Mouse (Mus musculus): Measurements from ENCODE around the gene Arhgap35.

The Arhgap35 gene

DNA sequence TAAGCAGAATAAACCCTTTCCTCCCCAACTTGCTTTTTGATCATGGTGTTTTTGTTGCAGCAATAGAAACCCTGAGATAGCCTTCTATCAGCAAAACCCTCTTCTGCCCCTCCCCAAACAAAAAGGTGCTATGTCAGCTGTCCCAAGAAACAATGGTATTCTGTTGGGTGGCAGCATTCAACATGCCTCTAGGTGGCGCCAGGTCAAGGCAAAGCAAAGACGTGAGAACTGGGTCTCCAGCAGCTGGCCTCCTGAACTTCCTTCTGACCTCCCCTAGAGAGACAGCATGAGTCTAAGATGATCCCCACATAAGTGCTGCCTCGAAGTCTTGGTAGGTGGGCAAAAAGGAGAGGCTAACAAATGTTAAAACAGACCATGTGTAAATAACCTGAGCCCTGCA is 107.5 kb downstream of the Arhgap35 start:
- peak; percentile 79 for DNase-seq

GRCm38 (mm10) chr7:16505226-16505593 is 109.6 kb downstream of the Arhgap35 start:
- no peak for DNase-seq

DNA sequence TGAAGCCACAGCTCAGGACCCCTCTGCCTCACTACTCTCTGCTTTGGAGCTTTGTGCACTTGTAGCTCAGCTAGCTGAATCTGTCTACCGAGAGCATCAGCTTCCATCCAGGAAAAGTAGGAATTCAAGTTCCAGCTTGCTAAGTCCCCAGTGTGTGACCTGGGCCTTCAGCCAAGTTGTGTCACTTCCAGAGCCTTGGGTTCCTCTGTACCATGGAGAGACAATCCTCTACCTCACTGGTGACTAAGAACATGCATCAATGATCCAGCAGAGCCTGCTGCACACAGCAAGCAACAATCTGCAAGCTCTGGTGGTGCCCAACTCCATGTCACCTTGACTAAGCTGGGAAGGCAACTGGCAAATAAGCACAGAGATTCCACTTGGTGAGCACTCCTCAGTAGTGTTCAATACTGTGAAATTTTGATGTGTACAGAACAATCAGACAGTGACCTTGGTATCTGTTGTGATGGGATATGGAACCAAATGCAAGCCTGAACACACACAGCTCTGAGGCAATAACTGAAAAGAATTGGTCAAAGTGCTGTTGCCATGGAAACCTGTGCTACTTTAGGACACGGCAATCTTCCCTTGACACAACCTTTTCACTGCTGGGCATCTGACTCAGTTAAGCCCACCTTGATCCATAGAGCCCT is 110.1 kb downstream of the Arhgap35 start:
- no peak for DNase-seq

DNA sequence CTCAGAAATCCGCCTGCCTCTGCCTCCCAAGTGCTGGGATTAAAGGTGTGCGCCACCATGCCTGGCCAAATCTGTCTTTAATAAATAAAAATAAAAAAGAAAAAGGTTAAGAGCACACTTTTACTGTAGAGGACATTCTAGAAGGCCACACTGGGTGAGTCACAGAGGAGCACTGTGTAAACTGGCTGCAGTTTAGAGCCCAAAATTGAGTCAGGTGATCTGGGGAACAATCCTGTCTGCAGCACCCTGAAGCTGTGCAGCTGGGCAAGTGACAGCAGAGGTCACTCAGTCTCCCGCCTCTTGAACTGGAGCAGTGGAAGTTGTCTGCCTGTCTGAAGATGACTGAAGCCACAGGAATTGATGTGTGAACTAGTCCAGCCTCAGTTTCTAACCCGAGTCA is 113.2 kb downstream of the Arhgap35 start:
- DNase-seq, result no peak

GRCm38 (mm10) chr7:16499671-16500104 is 115.1 kb downstream of the Arhgap35 start:
- no peak for DNase-seq

- DNase-seq, result no peak
Observed at GRCm38 (mm10) chr7:16496260-16496659, 118.5 kb downstream of the Arhgap35 start.

GRCm38 (mm10) chr7:16493361-16493760 is 121.4 kb downstream of the Arhgap35 start:
- peak; percentile 57 for DNase-seq

GRCm38 (mm10) chr7:16492211-16492610 is 122.6 kb downstream of the Arhgap35 start:
- no peak for DNase-seq

DNA sequence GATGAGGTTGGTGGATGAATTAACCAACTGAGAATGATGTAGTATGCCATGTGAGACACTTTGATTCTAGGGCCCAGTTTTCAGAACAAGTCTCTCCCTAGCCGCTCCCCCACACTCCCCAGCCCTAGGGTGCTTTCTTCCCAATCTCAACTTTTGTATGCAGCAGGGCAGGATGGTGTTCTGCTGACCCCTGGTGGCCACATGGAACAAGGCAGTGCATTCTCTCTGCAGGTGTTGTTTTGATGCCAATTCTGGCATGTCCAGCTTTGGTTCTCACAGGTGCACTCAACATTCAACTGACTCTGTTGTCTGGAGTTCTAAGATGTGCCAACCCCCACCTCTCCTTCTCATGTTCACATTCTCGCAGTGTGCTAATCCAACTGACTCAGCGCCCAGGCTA is 123.0 kb downstream of the Arhgap35 start:
- DNase-seq, result peak; percentile 72

- DNase-seq, result peak; percentile 42
Observed at GRCm38 (mm10) chr7:16489948-16490347, 124.8 kb downstream of the Arhgap35 start.

DNA sequence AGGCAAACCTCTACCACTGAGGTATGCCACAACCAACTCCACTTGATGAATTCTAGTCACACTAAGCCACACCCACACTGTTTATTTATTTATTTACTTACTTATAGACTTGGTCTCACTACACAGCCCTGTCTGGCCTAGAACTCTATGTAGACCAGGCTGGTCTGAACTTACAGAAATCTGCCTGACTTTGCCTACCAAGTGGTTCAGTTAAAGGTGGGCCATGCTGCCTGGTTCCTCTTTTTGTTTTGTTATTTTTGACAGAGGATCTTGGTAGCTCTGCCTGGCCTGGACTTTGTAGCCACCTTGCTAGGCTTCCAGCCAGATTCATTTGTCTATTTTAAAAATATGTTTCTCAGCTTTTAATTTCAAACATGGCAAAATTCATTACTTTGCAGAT is 126.0 kb downstream of the Arhgap35 start:
- no peak for DNase-seq

GRCm38 (mm10) chr7:16477628-16478027 is 137.2 kb downstream of the Arhgap35 start, which contains the start of gene Npas1:
Npas1 (minus strand) TSS chr7:16477728.
- no peak for DNase-seq

- DNase-seq, result no peak
Observed at GRCm38 (mm10) chr7:16476600-16476989, 138.2 kb downstream of the Arhgap35 start.

GRCm38 (mm10) chr7:16475764-16476599 is 138.8 kb downstream of the Arhgap35 start:
- DNase-seq, result no peak

DNA sequence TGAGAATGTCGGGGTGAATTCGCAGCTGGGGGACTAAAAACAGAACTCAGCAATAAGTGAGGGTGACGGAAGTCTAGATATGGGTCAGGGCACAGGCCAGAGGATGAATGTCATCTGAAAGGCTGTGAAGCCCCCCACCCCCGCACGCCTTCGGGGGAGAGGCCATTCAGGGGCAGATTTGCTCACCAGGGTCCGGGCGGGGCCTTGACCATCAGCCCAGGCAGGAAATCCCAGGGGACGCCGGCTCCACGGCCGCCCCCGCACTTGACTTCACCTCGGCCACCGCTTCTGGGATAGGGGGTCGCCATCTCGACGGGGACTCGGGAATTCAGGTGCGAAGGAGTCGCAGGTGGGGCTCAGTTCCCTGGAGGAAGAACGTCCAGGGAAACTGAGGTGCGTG is 139.5 kb downstream of the Arhgap35 start:
- no peak for DNase-seq

- peak; percentile 34 for DNase-seq
Observed at GRCm38 (mm10) chr7:16474445-16474844, 140.3 kb downstream of the Arhgap35 start.

DNA sequence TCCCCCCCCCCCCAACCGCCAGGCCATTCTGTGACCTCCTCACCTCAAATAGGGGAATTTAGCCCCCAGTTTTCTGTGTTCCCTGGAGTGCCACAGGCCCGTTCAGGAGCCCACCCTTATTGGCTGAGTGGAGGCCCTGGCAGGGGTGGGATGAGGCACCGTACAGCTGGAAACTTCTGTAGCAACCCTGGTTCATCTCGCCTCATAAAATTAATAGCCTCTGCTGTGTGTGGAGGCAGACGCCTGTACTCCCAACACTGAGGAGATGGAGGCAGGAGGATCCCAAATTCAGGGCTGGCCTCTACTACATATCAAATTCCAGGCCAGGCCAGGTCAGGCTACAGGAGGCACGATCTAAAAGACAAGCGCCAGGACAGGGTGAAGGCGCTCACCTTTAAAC is 140.9 kb downstream of the Arhgap35 start:
- DNase-seq, result no peak

DNA sequence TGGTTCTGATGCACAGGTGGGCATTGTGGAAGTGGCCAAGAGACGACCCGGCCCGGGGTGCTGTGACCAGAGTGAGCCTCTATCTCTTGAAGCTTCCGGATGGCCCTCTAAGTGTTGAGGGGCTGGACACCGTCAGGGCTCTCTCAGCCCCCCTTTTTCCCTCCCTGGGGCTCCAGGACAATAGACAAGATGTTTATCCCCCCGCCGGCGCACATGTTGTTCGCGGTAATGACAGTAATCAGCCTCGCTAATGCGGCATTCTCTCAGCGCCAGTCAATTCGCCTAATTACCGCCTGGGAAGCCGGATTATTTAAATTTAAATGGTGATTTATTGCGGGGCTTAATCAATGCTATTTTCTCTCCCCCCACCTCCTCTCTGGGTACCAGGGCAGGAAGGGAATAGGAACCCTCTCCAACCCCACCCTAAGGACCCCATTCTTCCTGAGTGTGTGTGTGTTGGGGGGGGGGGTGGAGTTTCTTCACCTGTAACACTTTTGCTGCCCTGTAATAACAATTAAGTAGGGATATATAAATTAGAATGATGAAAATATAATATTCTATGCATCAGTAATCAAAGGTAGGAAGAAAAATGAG is 142.6 kb downstream of the Arhgap35 start:
- no peak for DNase-seq

DNA sequence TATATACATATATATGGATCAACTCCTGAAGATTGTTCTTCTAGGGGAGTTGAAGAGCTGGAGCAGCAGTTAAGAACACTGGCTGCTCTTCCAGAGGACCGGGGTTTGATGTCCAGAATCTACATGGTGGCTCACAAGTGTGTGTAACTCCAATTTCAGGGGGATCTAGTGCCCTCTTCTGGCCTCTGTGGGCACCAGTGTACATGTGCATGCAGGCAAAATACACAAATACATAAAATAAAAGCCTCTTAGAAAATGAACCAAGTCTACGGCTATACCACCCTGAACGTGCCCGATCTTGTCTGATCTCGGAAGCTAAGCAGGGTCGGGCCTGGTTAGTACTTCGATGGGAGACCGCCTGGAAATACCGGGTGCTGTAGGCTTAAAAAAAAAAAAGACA is 143.2 kb downstream of the Arhgap35 start:
- peak; percentile 29 for DNase-seq

DNA sequence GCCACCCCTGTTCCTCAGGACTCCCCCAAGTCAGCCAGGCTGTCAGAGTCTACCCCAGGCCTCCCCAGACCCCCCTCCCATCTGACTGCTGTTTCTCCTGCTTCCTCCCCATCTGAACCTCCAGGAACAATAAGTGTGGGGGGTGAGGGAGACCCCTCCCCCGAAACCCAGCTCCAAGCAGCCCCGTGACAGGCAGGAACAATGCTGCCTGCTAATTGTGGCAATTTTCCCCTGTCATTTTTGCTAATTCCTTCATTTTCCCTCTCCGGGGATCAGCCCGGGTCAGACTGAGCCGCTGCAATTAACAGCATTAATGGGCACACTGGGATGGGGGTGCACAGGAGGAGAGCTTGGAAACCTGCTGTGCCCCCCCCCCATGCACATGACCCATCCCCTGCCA is 146.7 kb downstream of the Arhgap35 start:
- no peak for DNase-seq

- DNase-seq, result no peak
Observed at GRCm38 (mm10) chr7:16466565-16466964, 148.2 kb downstream of the Arhgap35 start.

DNA sequence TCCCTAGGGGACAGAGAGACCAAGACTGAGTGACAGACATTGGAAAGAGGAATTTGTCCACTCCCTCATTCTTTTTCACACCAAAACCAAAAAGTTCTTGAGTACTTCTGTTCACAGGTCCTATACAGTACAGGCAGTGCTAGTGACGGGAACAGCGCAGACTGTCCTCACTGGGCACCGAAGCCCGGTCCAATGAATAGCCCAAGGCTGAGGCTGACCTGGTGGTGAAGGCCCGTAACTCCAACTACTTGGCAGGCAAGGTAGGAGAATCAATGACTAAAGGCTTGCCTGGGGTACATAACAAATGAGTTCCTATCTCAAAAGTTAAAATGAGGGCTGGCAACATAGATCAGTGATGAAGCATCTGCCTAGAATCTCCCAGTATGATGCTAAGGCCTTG is 149.2 kb downstream of the Arhgap35 start:
- no peak for DNase-seq

DNA sequence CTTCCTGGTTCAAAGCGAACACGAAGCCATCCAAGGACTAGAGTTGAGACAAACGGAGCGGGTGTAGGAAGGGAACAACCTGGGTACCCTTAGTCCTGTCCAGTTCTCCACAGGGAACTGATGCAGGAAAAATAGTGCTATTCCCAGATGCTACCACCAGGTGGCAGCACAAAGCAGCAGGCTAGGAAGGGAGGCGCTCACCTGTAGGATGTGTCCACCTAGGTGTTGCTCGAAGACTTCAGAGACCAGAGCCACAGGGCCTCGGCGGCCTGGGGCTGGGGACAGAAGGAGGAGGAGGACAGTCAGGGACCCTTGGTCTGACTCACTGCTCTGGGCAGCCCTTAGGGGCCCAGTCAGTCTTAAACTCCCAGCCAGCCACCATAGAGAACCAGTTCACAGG is 149.6 kb downstream of the Arhgap35 start:
- peak; percentile 83 for DNase-seq

GRCm38 (mm10) chr7:16463214-16463613 is 151.6 kb downstream of the Arhgap35 start:
- peak; percentile 90 for DNase-seq
